Mouse (Mus musculus) fibroblast of lung, adult 2 months (primary cell): ENCODE results near the gene Nmt1.

Experiments
- DNase-seq: peaks from one replicate; pipeline ENCODE4 v3.0.0-alpha.2; 2011; ENCODE audit warnings: low read depth

The Nmt1 gene

GRCm38 (mm10) chr11:103111301-103111700 lies 83.3 kb downstream of the Nmt1 start:
- no peak for DNase-seq

- DNase-seq, result peak; percentile 67
Observed at GRCm38 (mm10) chr11:103111881-103112551, 84.0 kb downstream of the Nmt1 start.

GRCm38 (mm10) chr11:103112552-103112912 lies 84.5 kb downstream of the Nmt1 start:
- DNase-seq, result no peak

- DNase-seq, result no peak
Observed at GRCm38 (mm10) chr11:103113005-103113404, 85.0 kb downstream of the Nmt1 start.

GRCm38 (mm10) chr11:103113771-103114170 lies 85.8 kb downstream of the Nmt1 start:
- no peak for DNase-seq

- DNase-seq, result no peak
Observed at GRCm38 (mm10) chr11:103114270-103114943, 86.4 kb downstream of the Nmt1 start.

GRCm38 (mm10) chr11:103115163-103116007 lies 87.4 kb downstream of the Nmt1 start:
- peak; percentile 73 for DNase-seq

- peak; percentile 99 for DNase-seq
Observed at GRCm38 (mm10) chr11:103116008-103116818, 88.2 kb downstream of the Nmt1 start, which contains the start of gene Hexim1. TSS of gene Hexim1 (plus strand) at chr11:103116231.

- no peak for DNase-seq
Observed at GRCm38 (mm10) chr11:103116959-103117590, 89.1 kb downstream of the Nmt1 start.

- no peak for DNase-seq
Observed at GRCm38 (mm10) chr11:103117591-103118009, 89.6 kb downstream of the Nmt1 start.
